Mouse (Mus musculus) heart, postnatal 0 days (tissue): ENCODE results near the gene Snrnp48. TPM values are rescaled to one million over a fixed set of nuclear protein-coding genes. Genes with fewer than 3 reads are reported as not detected.
A peak's percentile ranks its signal among the peaks of the same experiment; 100 is the strongest.

Experiments used
- ATAC-seq: fragments of 200-750 bp; cut with Nextera tagmentation; 2 replicates; pipeline ENCODE4 v1.8.0; 2017; ENCODE audit warnings: low read depth, moderate number of reproducible peaks, moderate library complexity; ENCODE audit not compliant: insufficient read depth
- DNase-seq: peaks from one replicate; pipeline ENCODE4 v3.0.0-alpha.2; 2016; ENCODE audit warnings: low spot score
- H3K27ac ChIP-seq: fragments of 300-500 bp; sonication (generic); 2 replicates; pipeline ENCODE4 v1.5.1; 2014; ENCODE audit warnings: low read depth, mild to moderate bottlenecking
- H3K27me3 ChIP-seq: fragments of 300-500 bp; sonication (generic); 2 replicates; pipeline ENCODE4 v1.6.1; 2014; ENCODE audit warnings: low read length, mixed read lengths; ENCODE audit not compliant: control insufficient read depth, insufficient read depth
- H3K36me3 ChIP-seq: fragments of 300-500 bp; sonication (generic); replicated peaks from 2 replicates; pipeline ENCODE4 v1.6.1; 2014; ENCODE audit warnings: low read length, mixed read lengths; ENCODE audit not compliant: control insufficient read depth, insufficient read depth
- H3K4me1 ChIP-seq: fragments of 300-500 bp; sonication (generic); 2 replicates; pipeline ENCODE4 v1.6.1; 2014; ENCODE audit warnings: antibody characterized with exemption; ENCODE audit not compliant: control insufficient read depth, insufficient read depth
- H3K4me2 ChIP-seq: fragments of 300-500 bp; sonication (generic); 2 replicates; pipeline ENCODE4 v1.6.1; 2014; ENCODE audit warnings: low read depth, mild to moderate bottlenecking, low read length, moderate library complexity
- H3K4me3 ChIP-seq: fragments of 300-500 bp; sonication (generic); 2 replicates; pipeline ENCODE4 v1.5.1; 2014; ENCODE audit warnings: low read depth, low read length
- H3K9ac ChIP-seq: fragments of 300-500 bp; sonication (generic); replicated peaks from 2 replicates; pipeline ENCODE4 v1.6.1; 2014; ENCODE audit warnings: low read depth, low read length, mixed read lengths
- H3K9me3 ChIP-seq: fragments of 300-500 bp; sonication (generic); replicated peaks from 2 replicates; pipeline ENCODE4 v1.6.1; 2016; ENCODE audit warnings: low read length; ENCODE audit not compliant: control insufficient read depth
- CTCF ChIP-seq: IDR thresholded peaks from 2 replicates; pipeline ENCODE4 v1.5.1; 2016; ENCODE audit warnings: antibody characterized with exemption, control low read depth, low read depth
- EP300 ChIP-seq: IDR thresholded peaks from 2 replicates; pipeline ENCODE4 v1.6.1; 2016; ENCODE audit warnings: antibody characterized with exemption, low read depth
- WGBS: fragments of 180-500 bp; shearing (Covaris S2); extraction: QIAGEN DNeasy Blood & Tissue Kit; methylation state at CpG from one replicate; pipeline ENCODE4 v1.1.7; 2014; 5-methylcytosine and 5-hydroxymethylcytosine counted together
- polyA plus RNA-seq: library from polyadenylated mRNA; unstranded; fragments of >200 nt; fragmentation: Nextera tagmentation; extraction: Ambion mirVana; gene quantifications from 2 replicates; pipeline ENCODE4 v1.2.1, GENCODE M21; 2015
- total RNA-seq: library from RNA; depleted of rRNA; stranded (reverse); fragments of >200 nt; gene quantifications from 2 replicates; pipeline ENCODE4 v1.2.3, GENCODE M21; 2014; ENCODE audit warnings: low replicate concordance; rRNA removed

Gene Snrnp48
- total and polyA plus RNA-seq, 2 experiments from 2014 or later, result 8.3 to 15.0 TPM

DNA sequence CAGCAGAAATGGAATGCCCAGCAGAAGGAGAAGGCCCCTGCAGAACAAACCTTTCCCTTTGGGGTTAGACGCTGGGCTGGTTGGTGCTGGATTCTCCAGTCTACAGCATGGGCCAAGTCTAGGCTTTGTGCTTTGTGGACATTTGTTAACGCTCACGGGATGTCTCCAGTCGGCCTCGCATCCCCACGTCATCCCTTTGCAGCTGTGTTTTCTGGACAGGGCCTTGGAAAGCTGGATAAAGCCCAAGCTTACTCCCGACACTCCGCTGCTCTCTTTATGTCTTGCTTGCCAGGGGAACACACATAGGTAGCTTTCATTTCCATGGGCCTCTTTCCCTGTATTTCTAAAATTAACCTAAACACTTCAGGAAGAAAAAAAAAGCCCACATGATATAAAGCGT, 49.0 kb downstream of the Snrnp48 start:
- WGBS, result 46% methylated on average over 9 of the region's 9 CpGs
- Histone ChIP-seq H3K27ac (no peak overlapping the region), H3K36me3 (no peaks in the 10 kb centered on the region), H3K4me1 (no peaks in the 10 kb centered on the region; the same call in 1 of the 2 replicates), H3K9me3 (no peaks in the 10 kb centered on the region), H3K4me2 (no peak overlapping the region), H3K27me3 (no peaks in the 10 kb centered on the region), H3K9ac (no peak overlapping the region), H3K4me3 (no peak overlapping the region)
- DNase-seq (peak; percentile 11), ATAC-seq (peak; percentile 47)
- TF ChIP-seq CTCF, result no peak
- TF ChIP-seq EP300, result no peak

DNA sequence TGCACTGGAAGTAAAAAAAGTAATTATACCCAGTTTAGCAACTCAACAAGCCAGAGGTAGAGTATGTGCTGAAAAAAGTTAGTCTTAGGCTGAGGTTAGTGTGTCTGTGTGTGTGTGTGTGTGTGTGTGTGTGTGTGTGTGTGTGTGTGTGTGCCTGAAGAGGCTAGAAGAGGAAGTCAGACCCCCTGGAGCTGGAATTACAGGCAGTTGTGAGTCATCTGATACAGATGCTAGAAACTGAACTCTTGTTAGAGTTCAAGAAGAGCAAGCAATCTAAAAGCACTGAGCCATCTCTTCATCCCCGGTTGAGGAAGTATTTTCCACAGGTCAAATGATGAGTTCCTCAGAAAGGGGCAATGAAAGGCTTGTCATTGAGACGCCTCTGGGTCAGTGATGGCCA, 54.2 kb downstream of the Snrnp48 start:
- no peak for ATAC-seq
- WGBS, result 58% methylated on average over 2 of the region's 2 CpGs
- no peak overlapping the region for H3K9ac ChIP-seq

GRCm38 (mm10) chr13:38269055-38269692, 64.4 kb downstream of the Snrnp48 start:
- H3K36me3 ChIP-seq, result no peaks in the 10 kb centered on the region
- 78% methylated on average over 8 of the region's 8 CpGs for WGBS
- TF ChIP-seq EP300, result no peak
- TF ChIP-seq CTCF, result no peak
- no peaks in the 10 kb centered on the region; the same call in 1 of the 2 replicates for H3K9me3 ChIP-seq
- no peak overlapping the region for H3K27ac ChIP-seq
- H3K9ac ChIP-seq, result no peak overlapping the region
- ATAC-seq (no peak), DNase-seq (no peak)
- no peaks in the 10 kb centered on the region for H3K27me3 ChIP-seq
- H3K4me2 ChIP-seq, result no peak overlapping the region
- H3K4me1 ChIP-seq, result no peaks in the 10 kb centered on the region
- no peak overlapping the region for H3K4me3 ChIP-seq

More for the DNA sequence above, 54.2 kb downstream of the Snrnp48 start:
- Histone ChIP-seq H3K4me1 (no peaks in the 10 kb centered on the region; the same call in 1 of the 2 replicates), H3K9me3 (no peaks in the 10 kb centered on the region), H3K27me3 (no peaks in the 10 kb centered on the region), H3K4me3 (no peak overlapping the region), H3K36me3 (no peaks in the 10 kb centered on the region), H3K4me2 (no peak overlapping the region), H3K27ac (no peak overlapping the region)
- DNase-seq, result no peak
- TF ChIP-seq CTCF (no peak), EP300 (no peak)

- ATAC-seq (peak; percentile 81), DNase-seq (no peak)
- Histone ChIP-seq H3K9ac (no peak overlapping the region), H3K4me3 (no peak overlapping the region), H3K27ac (no peak overlapping the region), H3K4me2 (no peak overlapping the region), H3K27me3 (no peaks in the 10 kb centered on the region), H3K36me3 (no peaks in the 10 kb centered on the region), H3K4me1 (no peaks in the 10 kb centered on the region), H3K9me3 (no peaks in the 10 kb centered on the region)
- TF ChIP-seq EP300 (no peak), CTCF (no peak)
- WGBS, result 50% methylated on average over 3 of the region's 3 CpGs
Measured at GRCm38 (mm10) chr13:38272624-38273023, 67.9 kb downstream of the Snrnp48 start.

Other genes with a start within 250 kb of the Snrnp48 start
- gene Ssr1, start 210.7 kb upstream of the Snrnp48 start, total RNA-seq, result 16.6 and 19.1 TPM in 2 replicates
- 50.7 and 53.6 TPM in 2 replicates for gene Ssr1, start 210.7 kb upstream of the Snrnp48 start, polyA plus RNA-seq
- gene Riok1, start 167.9 kb upstream of the Snrnp48 start, total RNA-seq, result 21.8 and 33.1 TPM in 2 replicates
- gene Riok1, start 167.9 kb upstream of the Snrnp48 start, polyA plus RNA-seq, result 18.1 and 18.2 TPM in 2 replicates
- gene Cage1, start 167.9 kb upstream of the Snrnp48 start, total RNA-seq, result 0.99 and 2.7 TPM in 2 replicates
- 1.1 and 1.2 TPM in 2 replicates for gene Cage1, start 167.9 kb upstream of the Snrnp48 start, polyA plus RNA-seq
- 160 and 181 TPM in 2 replicates for gene Dsp, start 53.6 kb upstream of the Snrnp48 start, total RNA-seq
- 36.7 and 46.0 TPM in 2 replicates for gene Dsp, start 53.6 kb upstream of the Snrnp48 start, polyA plus RNA-seq
- 15.6 and 19.2 TPM in 2 replicates for gene Bmp6, start 140.2 kb downstream of the Snrnp48 start, total RNA-seq
- gene Bmp6, start 140.2 kb downstream of the Snrnp48 start, polyA plus RNA-seq, result 1.8 and 2.0 TPM in 2 replicates